Mouse (Mus musculus) kidney, adult 2 months (tissue): ENCODE results near the gene Slc4a5.

Experiments
- CTCF ChIP-seq: fragments of 200-500 bp; conservative IDR thresholded peaks from 2 replicates; pipeline ENCODE4 v1.5.1; 2011; ENCODE audit warnings: low read depth, mild to moderate bottlenecking, control low read depth, low read length, moderate library complexity, mixed read lengths; ENCODE audit not compliant: insufficient read depth, insufficient read length
- POLR2A ChIP-seq: fragments of 200-500 bp; IDR thresholded peaks from one replicate; pipeline ENCODE4 v1.6.1; 2011; ENCODE audit warnings: low read depth, low read length, control low read depth

- TF ChIP-seq CTCF = no peak
- no peak for TF ChIP-seq POLR2A
Measured at GRCm38 (mm10) chr6:83315293-83315692, 95.7 kb downstream of the Slc4a5 start.
